Mouse (Mus musculus) lung, postnatal 0 days (tissue): ENCODE results near the gene Itga2b.

ENCODE experiments used
- CTCF ChIP-seq: IDR thresholded peaks from 2 replicates; pipeline ENCODE4 v1.5.1; 2016; ENCODE audit warnings: antibody characterized with exemption, mild to moderate bottlenecking
- EP300 ChIP-seq: IDR thresholded peaks from 2 replicates; pipeline ENCODE4 v1.6.1; 2016; ENCODE audit warnings: antibody characterized with exemption, mild to moderate bottlenecking, control low read depth

DNA sequence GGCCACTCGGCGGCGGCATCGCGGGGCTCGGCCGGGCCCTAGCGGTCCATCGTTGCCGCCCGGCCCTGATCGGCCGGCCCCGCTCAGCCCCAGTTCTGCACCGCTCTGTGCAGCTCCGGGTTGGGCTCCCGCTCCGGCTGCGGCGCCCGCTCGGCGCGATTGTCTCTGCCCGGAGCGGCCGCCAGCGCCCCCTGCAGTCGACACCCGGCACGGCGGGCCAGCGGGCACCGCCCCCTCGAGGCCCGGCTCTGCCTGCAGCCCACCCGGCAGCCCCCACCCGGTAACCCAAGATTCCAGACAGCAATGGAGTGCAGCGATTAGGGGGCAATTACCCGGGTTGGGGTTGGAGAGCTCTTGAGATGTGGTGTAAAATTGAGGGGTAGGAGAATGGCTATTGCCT is 22.4 kb downstream of the Itga2b start, which contains the start of gene Fam171a2:
- TF ChIP-seq CTCF (peak; percentile 75), EP300 (no peak)
